Mouse (Mus musculus): ENCODE measurements around the gene Zfp362. TPM values are rescaled to one million over a fixed set of nuclear protein-coding genes. Genes with fewer than 3 reads are reported as not detected.

The Zfp362 gene
- polyA plus RNA-seq, 1 experiment from 2014 or later, result 32.8 TPM

- Histone ChIP-seq H3K4me3 (ENCODE audit: inconsistent target) (no peak overlapping the region), H3K36me3 (ENCODE audit: inconsistent target) (peaks cover 21% of the 10 kb centered on the region), H3K27ac (no peak overlapping the region), H3K79me2 (ENCODE audit: inconsistent target) (no peaks in the 10 kb centered on the region)
- WGBS (ENCODE audit: missing documents), result 86% methylated on average over 7 of the region's 7 CpGs
Measured at GRCm38 (mm10) chr4:128755900-128756299, 49.9 kb downstream of the Zfp362 start.

- H3K79me2 ChIP-seq (ENCODE audit: inconsistent target), result no peaks in the 10 kb centered on the region
- 69% methylated on average over 3 of the region's 3 CpGs for WGBS (ENCODE audit: missing documents)
- H3K27ac ChIP-seq, result no peak within 1 kb of the TSS
- H3K4me3 ChIP-seq (ENCODE audit: inconsistent target), result no peak within 1 kb of the TSS
- H3K36me3 ChIP-seq (ENCODE audit: inconsistent target), result peaks cover 30% of the 10 kb centered on the region
Measured at GRCm38 (mm10) chr4:128755064-128755463, 50.8 kb downstream of the Zfp362 start, which contains the start of gene A3galt2. A3galt2 (plus strand) TSS chr4:128755364.

DNA sequence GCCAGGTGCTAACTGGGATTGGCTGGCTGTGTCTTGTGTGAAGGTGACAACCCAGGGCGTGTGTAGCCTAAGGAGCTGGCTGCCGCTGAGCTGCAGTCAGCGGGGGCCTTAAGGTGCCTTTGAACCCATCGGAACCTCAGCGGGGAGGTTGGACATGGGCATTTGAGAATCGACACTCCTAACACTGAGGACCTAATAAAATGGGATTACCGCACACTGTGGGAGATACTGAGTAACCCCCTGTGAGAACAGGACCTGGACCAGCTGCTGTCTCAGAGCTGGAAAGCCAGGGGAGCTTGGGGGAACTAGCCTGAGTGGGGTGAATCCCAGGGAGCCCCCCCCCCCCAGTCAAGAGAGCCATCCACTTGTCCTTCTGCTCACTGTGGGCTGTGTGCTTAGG, 52.3 kb downstream of the Zfp362 start:
- WGBS (ENCODE audit: missing documents), result 97% methylated on average over 7 of the region's 7 CpGs
- Histone ChIP-seq H3K79me2 (ENCODE audit: inconsistent target) (no peaks in the 10 kb centered on the region), H3K36me3 (ENCODE audit: inconsistent target) (peaks cover 45% of the 10 kb centered on the region), H3K4me3 (ENCODE audit: inconsistent target) (no peak overlapping the region), H3K27ac (no peak overlapping the region)

DNA sequence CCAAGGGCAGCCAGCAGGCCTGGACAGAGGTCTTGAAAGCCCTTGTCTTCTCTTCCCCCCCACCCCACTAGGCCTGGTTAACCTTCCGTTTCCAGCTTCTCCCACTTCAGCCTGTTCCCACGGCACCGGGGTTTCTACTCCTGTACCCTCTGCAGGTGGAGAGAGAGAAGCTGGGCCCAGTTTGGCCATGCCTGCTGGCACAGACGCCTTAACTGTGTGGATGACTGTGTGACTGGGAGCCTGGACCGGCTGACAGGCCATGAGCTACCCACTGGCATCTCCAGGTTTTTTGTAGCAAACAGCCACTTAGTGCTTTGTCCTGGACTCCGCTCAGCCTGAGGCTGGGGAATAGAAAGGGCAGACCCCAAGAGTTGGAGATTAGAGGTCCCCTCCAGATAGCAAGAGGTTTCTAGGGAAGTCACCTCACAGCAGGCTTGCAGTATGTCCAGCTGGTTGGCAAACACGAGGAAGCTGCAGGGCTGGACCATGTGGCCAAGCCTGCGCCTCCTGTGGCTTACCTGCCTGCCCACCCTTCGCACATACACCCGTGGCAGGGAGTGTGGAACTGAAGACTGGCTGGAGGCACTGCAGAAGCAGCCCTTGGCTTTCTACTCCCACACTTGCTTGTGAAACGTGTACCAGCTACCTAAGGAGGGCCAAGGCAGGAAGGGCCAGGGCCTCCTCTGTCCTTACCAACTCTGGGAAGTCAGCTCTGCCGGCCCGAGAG, 53.7 kb downstream of the Zfp362 start:
- H3K79me2 ChIP-seq (ENCODE audit: inconsistent target), result no peaks in the 10 kb centered on the region; the same call in 1 of the 2 replicates
- H3K4me3 ChIP-seq (ENCODE audit: inconsistent target), result no peak overlapping the region
- H3K36me3 ChIP-seq (ENCODE audit: inconsistent target), result peaks cover 59% of the 10 kb centered on the region
- 81% methylated on average over 13 of the region's 13 CpGs for WGBS (ENCODE audit: missing documents)
- H3K27ac ChIP-seq, result no peak overlapping the region

GRCm38 (mm10) chr4:128751006-128751405, 54.8 kb downstream of the Zfp362 start:
- H3K27ac ChIP-seq, result no peak overlapping the region
- no peak overlapping the region for H3K4me3 ChIP-seq (ENCODE audit: inconsistent target)
- peaks cover 70% of the 10 kb centered on the region for H3K36me3 ChIP-seq (ENCODE audit: inconsistent target)
- H3K79me2 ChIP-seq (ENCODE audit: inconsistent target), result no peaks in the 10 kb centered on the region; the same call in 1 of the 2 replicates
- WGBS (ENCODE audit: missing documents), result 93% methylated on average over 5 of the region's 5 CpGs

GRCm38 (mm10) chr4:128748309-128748708, 57.5 kb downstream of the Zfp362 start:
- 96% methylated on average over 7 of the region's 7 CpGs for WGBS (ENCODE audit: missing documents)
- Histone ChIP-seq H3K4me3 (ENCODE audit: inconsistent target) (no peak overlapping the region), H3K79me2 (ENCODE audit: inconsistent target) (peaks cover 14% of the 10 kb centered on the region), H3K27ac (no peak overlapping the region), H3K36me3 (ENCODE audit: inconsistent target) (peaks cover 96% of the 10 kb centered on the region)

GRCm38 (mm10) chr4:128747614-128748270, 58.1 kb downstream of the Zfp362 start:
- Histone ChIP-seq H3K27ac (no peak overlapping the region), H3K36me3 (ENCODE audit: inconsistent target) (peaks cover 93% of the 10 kb centered on the region)
- WGBS (ENCODE audit: missing documents), result 92% methylated on average over 22 of the region's 22 CpGs

GRCm38 (mm10) chr4:128745160-128745559, 60.7 kb downstream of the Zfp362 start:
- H3K36me3 ChIP-seq (ENCODE audit: inconsistent target), result peaks cover 67% of the 10 kb centered on the region
- no peak overlapping the region for H3K27ac ChIP-seq
- no peak overlapping the region for H3K4me3 ChIP-seq (ENCODE audit: inconsistent target)
- 28% methylated on average over 8 of the region's 8 CpGs for WGBS (ENCODE audit: missing documents)
- peaks cover 45% of the 10 kb centered on the region for H3K79me2 ChIP-seq (ENCODE audit: inconsistent target)

More at GRCm38 (mm10) chr4:128747614-128748270, 58.1 kb downstream of the Zfp362 start:
- H3K4me3 ChIP-seq (ENCODE audit: inconsistent target), result no peak overlapping the region
- H3K79me2 ChIP-seq (ENCODE audit: inconsistent target), result peaks cover 19% of the 10 kb centered on the region

GRCm38 (mm10) chr4:128743031-128743626, 62.7 kb downstream of the Zfp362 start:
- Histone ChIP-seq H3K4me3 (ENCODE audit: inconsistent target) (no peak overlapping the region), H3K79me2 (ENCODE audit: inconsistent target) (peaks cover 66% of the 10 kb centered on the region), H3K36me3 (ENCODE audit: inconsistent target) (peaks cover 47% of the 10 kb centered on the region), H3K27ac (no peak overlapping the region)
- 72% methylated on average over 12 of the region's 12 CpGs for whole genome bisulfite sequencing (ENCODE audit: missing documents)

DNA sequence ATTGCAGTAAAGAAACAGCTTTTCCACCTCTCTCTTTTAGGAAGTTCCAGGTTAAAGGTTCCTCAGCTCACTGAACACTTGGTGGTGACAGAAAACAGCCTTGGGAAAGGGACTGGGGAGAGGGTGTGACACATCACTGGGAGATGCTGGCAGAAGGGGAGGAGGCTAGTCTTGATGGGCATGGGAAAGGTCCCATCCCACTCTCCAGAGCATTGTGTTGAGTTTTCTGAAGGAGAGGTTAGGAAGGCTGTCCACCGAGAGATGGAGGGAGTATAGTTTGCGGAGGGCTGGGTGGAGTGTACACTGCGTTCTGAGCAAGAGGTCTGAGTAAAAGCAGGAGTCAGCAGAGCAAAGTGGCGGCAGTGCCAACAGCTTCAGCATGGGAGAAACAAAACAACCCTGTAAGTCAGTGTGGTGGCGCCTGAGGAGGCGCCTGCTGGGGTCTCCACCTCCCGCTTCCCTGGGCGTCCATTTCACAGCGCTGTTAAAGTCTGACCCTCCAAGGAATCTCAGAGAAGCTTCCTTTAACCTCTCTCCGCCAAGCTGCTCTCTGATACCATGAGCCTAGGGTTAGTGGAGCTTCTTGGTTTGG, 63.4 kb downstream of the Zfp362 start:
- Histone ChIP-seq H3K27ac (no peak overlapping the region), H3K36me3 (ENCODE audit: inconsistent target) (peaks cover 40% of the 10 kb centered on the region), H3K4me3 (ENCODE audit: inconsistent target) (no peak overlapping the region), H3K79me2 (ENCODE audit: inconsistent target) (peaks cover 72% of the 10 kb centered on the region)
- WGBS (ENCODE audit: missing documents), result 93% methylated on average over 10 of the region's 10 CpGs

GRCm38 (mm10) chr4:128741906-128742305, 63.9 kb downstream of the Zfp362 start:
- Histone ChIP-seq H3K27ac (no peak overlapping the region), H3K79me2 (ENCODE audit: inconsistent target) (peaks cover 78% of the 10 kb centered on the region), H3K4me3 (ENCODE audit: inconsistent target) (no peak overlapping the region), H3K36me3 (ENCODE audit: inconsistent target) (peaks cover 34% of the 10 kb centered on the region)
- 96% methylated on average over 5 of the region's 5 CpGs for WGBS (ENCODE audit: missing documents)

GRCm38 (mm10) chr4:128740878-128741277, 65.0 kb downstream of the Zfp362 start:
- H3K27ac ChIP-seq, result no peak overlapping the region
- no peak overlapping the region for H3K4me3 ChIP-seq (ENCODE audit: inconsistent target)
- peaks cover 24% of the 10 kb centered on the region for H3K36me3 ChIP-seq (ENCODE audit: inconsistent target)
- peaks cover 88% of the 10 kb centered on the region for H3K79me2 ChIP-seq (ENCODE audit: inconsistent target)
- WGBS (ENCODE audit: missing documents), result 56% methylated on average over 1 of the region's 1 CpGs

DNA sequence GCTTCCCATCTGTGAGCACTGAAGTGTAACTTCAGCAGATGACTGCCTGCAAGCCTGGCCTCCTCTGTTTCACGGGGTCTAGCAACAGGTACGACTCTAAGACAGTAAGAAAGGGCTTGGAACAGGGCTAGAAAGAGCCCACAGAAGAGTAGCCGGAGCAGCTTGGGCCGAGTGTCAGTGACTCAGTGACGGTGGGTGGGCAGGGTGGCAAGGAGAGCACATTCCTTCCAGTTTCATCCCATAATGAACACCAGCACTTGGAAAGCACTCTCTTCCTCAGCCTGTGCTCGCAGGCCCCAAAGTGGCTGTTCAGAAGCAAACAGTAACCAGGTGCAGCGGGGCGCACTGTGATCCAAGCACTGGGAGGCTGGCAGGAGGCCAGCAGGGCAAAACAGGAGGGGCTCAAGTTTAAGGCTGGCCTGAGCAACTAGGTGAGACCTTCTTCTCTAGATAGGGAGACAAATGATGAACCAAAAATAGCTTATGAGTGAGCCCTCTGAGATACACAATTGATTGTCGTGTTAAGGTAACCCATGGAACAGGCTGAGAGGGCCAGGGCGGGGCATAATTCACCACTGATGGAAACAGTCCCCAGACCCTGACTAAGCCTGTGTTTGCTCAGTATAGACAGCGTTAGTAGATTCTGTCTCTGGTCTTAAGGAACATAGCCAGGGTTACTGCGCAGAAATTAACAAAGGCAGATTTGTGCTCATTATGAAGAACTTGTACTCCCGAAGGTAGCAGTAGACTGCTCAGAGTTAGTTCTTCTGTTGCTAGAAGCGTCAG, 67.8 kb downstream of the Zfp362 start:
- no peaks in the 10 kb centered on the region; the same call in 1 of the 2 replicates for H3K36me3 ChIP-seq (ENCODE audit: inconsistent target)
- no peak overlapping the region for H3K27ac ChIP-seq

DNA sequence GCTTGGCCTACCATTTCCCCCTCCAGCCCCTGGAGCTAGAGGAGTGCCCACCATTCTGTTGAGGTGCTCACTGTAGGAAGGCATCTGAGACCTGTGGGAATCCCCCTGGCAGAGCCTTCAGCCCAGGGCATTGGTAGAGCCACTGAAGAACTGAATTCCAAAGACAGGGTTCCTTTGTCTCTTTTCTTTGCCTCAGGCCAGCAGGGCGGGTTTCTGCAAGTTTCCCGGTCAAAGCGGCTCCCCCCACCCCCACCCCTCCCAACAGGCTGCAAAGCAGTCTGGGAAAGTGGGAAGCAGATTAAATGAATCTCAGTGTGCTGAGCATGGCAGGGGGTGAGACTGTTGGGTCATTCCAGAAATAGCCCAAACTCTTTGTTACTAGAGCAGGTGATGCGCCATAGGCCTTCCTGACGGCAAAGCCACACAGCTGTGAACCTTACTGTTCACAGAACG, 68.7 kb downstream of the Zfp362 start:
- 90% methylated on average over 6 of the region's 6 CpGs for WGBS (ENCODE audit: missing documents)
- Histone ChIP-seq H3K36me3 (ENCODE audit: inconsistent target) (no peaks in the 10 kb centered on the region; the same call in 1 of the 2 replicates), H3K27ac (no peak overlapping the region), H3K4me3 (ENCODE audit: inconsistent target) (no peak overlapping the region), H3K79me2 (ENCODE audit: inconsistent target) (peaks cover 99% of the 10 kb centered on the region)

More for the DNA sequence above, 67.8 kb downstream of the Zfp362 start:
- WGBS (ENCODE audit: missing documents), result 90% methylated on average over 14 of the region's 14 CpGs
- Histone ChIP-seq H3K79me2 (ENCODE audit: inconsistent target) (peaks cover 99% of the 10 kb centered on the region), H3K4me3 (ENCODE audit: inconsistent target) (no peak overlapping the region)
